Mouse (Mus musculus) cortical plate, adult 2 months (tissue): ENCODE results near the gene Mgst3. TPM values are rescaled to one million over a fixed set of nuclear protein-coding genes. Genes with fewer than 3 reads are reported as not detected.

Source experiments
- H3K27ac ChIP-seq: fragments of 200-500 bp; 2 replicates; pipeline ENCODE4 v1.5.1; 2012; ENCODE audit warnings: low read length, control low read depth, inconsistent platforms; ENCODE audit not compliant: insufficient read depth
- H3K4me1 ChIP-seq: fragments of 200-500 bp; 2 replicates; pipeline ENCODE4 v1.6.1; 2011; ENCODE audit warnings: low read length; ENCODE audit not compliant: control insufficient read depth, insufficient read depth
- H3K4me3 ChIP-seq: fragments of 200-500 bp; 2 replicates; pipeline ENCODE4 v1.5.1; 2011; ENCODE audit warnings: mild to moderate bottlenecking, low read length, control low read depth; ENCODE audit not compliant: insufficient read depth
- CTCF ChIP-seq: fragments of 200-500 bp; IDR thresholded peaks from 2 replicates; pipeline ENCODE4 v1.5.1; 2011; ENCODE audit warnings: mild to moderate bottlenecking, control low read depth, low read length; ENCODE audit not compliant: insufficient read depth; ENCODE audit errors: extremely low read depth
- POLR2A ChIP-seq: fragments of 200-500 bp; IDR thresholded peaks from 2 replicates; pipeline ENCODE4 v1.6.1; 2011; ENCODE audit warnings: mild to moderate bottlenecking, low read length, control low read depth; ENCODE audit not compliant: insufficient read depth; ENCODE audit errors: extremely low read depth
- polyA plus RNA-seq: library from polyadenylated mRNA; depleted of rRNA; stranded (reverse); fragments of >200 nt; gene quantifications from 2 replicates; pipeline ENCODE4 v1.2.3, GENCODE M21; 2012

Gene Mgst3
- polyA plus RNA-seq, 1 experiment, result 231 TPM

- TF ChIP-seq POLR2A (no peak), CTCF (no peak)
- no peaks in the 10 kb centered on the region for H3K4me1 ChIP-seq
- H3K27ac ChIP-seq, result no peak overlapping the region
- H3K4me3 ChIP-seq, result no peak overlapping the region
Observed at GRCm38 (mm10) chr1:167422501-167423240, 29.0 kb upstream of the Mgst3 start.

GRCm38 (mm10) chr1:167414846-167415245, 21.2 kb upstream of the Mgst3 start:
- no peak overlapping the region for H3K27ac ChIP-seq
- TF ChIP-seq CTCF (peak; percentile 99), POLR2A (no peak)
- H3K4me1 ChIP-seq, result no peaks in the 10 kb centered on the region
- H3K4me3 ChIP-seq, result no peak overlapping the region

GRCm38 (mm10) chr1:167411991-167412715, 18.5 kb upstream of the Mgst3 start:
- Histone ChIP-seq H3K4me3 (no peak overlapping the region), H3K4me1 (no peaks in the 10 kb centered on the region), H3K27ac (no peak overlapping the region)
- TF ChIP-seq CTCF (no peak), POLR2A (no peak)

- H3K4me3 ChIP-seq, result no peak overlapping the region
- no peak for TF ChIP-seq POLR2A
- TF ChIP-seq CTCF, result no peak
- no peak overlapping the region for H3K27ac ChIP-seq
- no peaks in the 10 kb centered on the region for H3K4me1 ChIP-seq
Observed at GRCm38 (mm10) chr1:167409601-167410000, 16.0 kb upstream of the Mgst3 start.

- H3K27ac ChIP-seq, result no peak overlapping the region
- TF ChIP-seq POLR2A, result no peak
- TF ChIP-seq CTCF, result no peak
- no peaks in the 10 kb centered on the region for H3K4me1 ChIP-seq
- no peak overlapping the region for H3K4me3 ChIP-seq
Observed at GRCm38 (mm10) chr1:167405237-167405636, 11.6 kb upstream of the Mgst3 start.

- Histone ChIP-seq H3K4me1 (0 out of 2 replicates have a peak, but pooled peaks cover 2% of the 10 kb centered on the region), H3K27ac (0 out of 2 replicates have a peak overlapping the region, but pooled peaks have one; percentile 13), H3K4me3 (peak overlapping the region; percentile 77)
- no peak for TF ChIP-seq CTCF
- no peak for TF ChIP-seq POLR2A
Observed at GRCm38 (mm10) chr1:167393281-167393680, 360 bp downstream of the Mgst3 start.

- Histone ChIP-seq H3K4me1 (0 out of 2 replicates have a peak, but pooled peaks cover 3% of the 10 kb centered on the region), H3K27ac (peak overlapping the region; percentile 67; the same call in 1 of the 2 replicates), H3K4me3 (peak overlapping the region; percentile 77)
- TF ChIP-seq CTCF (no peak), POLR2A (no peak)
Observed at GRCm38 (mm10) chr1:167392687-167393086, 954 bp downstream of the Mgst3 start.

- peak overlapping the region; percentile 77 for H3K4me3 ChIP-seq
- TF ChIP-seq POLR2A (no peak), CTCF (no peak)
- 0 out of 2 replicates have a peak, but pooled peaks cover 3% of the 10 kb centered on the region for H3K4me1 ChIP-seq
- H3K27ac ChIP-seq, result peak overlapping the region; percentile 67; the same call in 1 of the 2 replicates
Observed at GRCm38 (mm10) chr1:167392031-167392640, 1.5 kb downstream of the Mgst3 start.

- no peak overlapping the region for H3K27ac ChIP-seq
- TF ChIP-seq CTCF (no peak), POLR2A (no peak)
- 0 out of 2 replicates have a peak, but pooled peaks cover 3% of the 10 kb centered on the region for H3K4me1 ChIP-seq
Observed at GRCm38 (mm10) chr1:167391241-167391640, 2.4 kb downstream of the Mgst3 start.

More at GRCm38 (mm10) chr1:167391241-167391640, 2.4 kb downstream of the Mgst3 start:
- H3K4me3 ChIP-seq, result 0 out of 2 replicates have a peak overlapping the region, but pooled peaks have one; percentile 23
